Mouse (Mus musculus) MEL (cell line): ENCODE measurements around the gene Nadk. TPM values are rescaled to one million over a fixed set of nuclear protein-coding genes. Genes with fewer than 3 reads are reported as not detected.

Experiments used
- DNase-seq: peaks from one replicate; pipeline ENCODE4 v3.0.0; 2011; ENCODE audit warnings: low read depth, low spot score
- H3K27ac ChIP-seq: 2 replicates; pipeline ENCODE4 v1.5.1; 2012; ENCODE audit warnings: low read depth, mild to moderate bottlenecking, control low read depth, low read length, moderate library complexity; ENCODE audit not compliant: control insufficient read depth
- H3K27me3 ChIP-seq, 2 experiments: fragments of 150-350 bp in 1 of 2; sonication (generic) in 1 of 2; 2 replicates each; pipeline ENCODE4 v1.6.1; 2012; ENCODE audit warnings: low read length in 2 of 2, mild to moderate bottlenecking in 2 of 2, improper control_type of control experiment in 1 of 2, moderate library complexity in 1 of 2; ENCODE audit not compliant: insufficient read depth in 2 of 2, control insufficient read depth in 1 of 2
- H3K36me3 ChIP-seq, 2 experiments: 2 replicates each; pipeline ENCODE4 v1.6.1; 2012 to 2014; ENCODE audit warnings: low read length in 2 of 2, improper control_type of control experiment in 1 of 2, inconsistent platforms in 1 of 2, mild to moderate bottlenecking in 1 of 2; ENCODE audit not compliant: insufficient read depth in 2 of 2, control insufficient read depth in 1 of 2
- H3K4me1 ChIP-seq, 2 experiments: fragments of 150-350 bp in 1 of 2; sonication (generic) in 1 of 2; 2 replicates each; pipeline ENCODE4 v1.6.1; 2012; ENCODE audit warnings: low read length in 2 of 2, improper control_type of control experiment in 1 of 2, mild to moderate bottlenecking in 1 of 2; ENCODE audit not compliant: insufficient read depth in 2 of 2, control insufficient read depth in 1 of 2
- H3K4me3 ChIP-seq, 2 experiments: fragments of 150-350 bp in 1 of 2; sonication (generic) in 1 of 2; 2 replicates each; pipeline ENCODE4 v1.5.1; 2012; ENCODE audit warnings: low read depth in 2 of 2, low read length in 2 of 2, mild to moderate bottlenecking in 2 of 2, moderate library complexity in 2 of 2, control low read depth in 1 of 2, improper control_type of control experiment in 1 of 2; ENCODE audit not compliant: control insufficient read depth in 1 of 2, insufficient read depth in 1 of 2
- H3K79me2 ChIP-seq: 2 replicates; pipeline ENCODE4 v1.6.1; 2012; ENCODE audit warnings: mild to moderate bottlenecking, low read length, moderate library complexity; ENCODE audit not compliant: control insufficient read depth, poor library complexity, insufficient read depth
- H3K9ac ChIP-seq: 2 replicates; pipeline ENCODE4 v1.6.1; 2012; ENCODE audit warnings: low read depth, mild to moderate bottlenecking, control low read depth, low read length, moderate library complexity; ENCODE audit not compliant: control insufficient read depth, poor library complexity, severe bottlenecking
- H3K9me3 ChIP-seq: fragments of 150-350 bp; sonication (generic); replicated peaks from 2 replicates; pipeline ENCODE4 v1.6.1; 2012; ENCODE audit warnings: mild to moderate bottlenecking, low read length, improper control_type of control experiment, moderate library complexity; ENCODE audit not compliant: insufficient read depth
- BHLHE40 ChIP-seq: IDR thresholded peaks from 2 replicates; pipeline ENCODE4 v1.6.1; 2012; ENCODE audit warnings: low read depth, mild to moderate bottlenecking, inconsistent platforms, low read length, improper control_type of control experiment, borderline replicate concordance
- CHD2 ChIP-seq: IDR thresholded peaks from 2 replicates; pipeline ENCODE4 v1.6.1; 2011; ENCODE audit warnings: low read length, improper control_type of control experiment
- CTCF ChIP-seq, 3 experiments: IDR thresholded peaks in 2 of 3; conservative IDR thresholded peaks in 1 of 3; 2 replicates each; pipeline ENCODE4 v1.5.1; 2011 to 2012; ENCODE audit warnings: low read length in 3 of 3, low read depth in 2 of 3, mild to moderate bottlenecking in 2 of 3, improper control_type of control experiment in 1 of 3, inconsistent platforms in 1 of 3, mixed read lengths in 1 of 3, moderate library complexity in 1 of 3; ENCODE audit not compliant: control insufficient read depth in 1 of 3, insufficient read depth in 1 of 3, poor library complexity in 1 of 3, severe bottlenecking in 1 of 3
- EP300 ChIP-seq, 2 experiments: IDR thresholded peaks; 2 replicates each; pipeline ENCODE4 v1.6.1; 2011; ENCODE audit warnings: improper control_type of control experiment in 2 of 2, low read length in 2 of 2, low read depth in 1 of 2, mild to moderate bottlenecking in 1 of 2
- GABPA ChIP-seq: IDR thresholded peaks from 2 replicates; pipeline ENCODE4 v1.6.1; 2012; ENCODE audit warnings: low read depth, mild to moderate bottlenecking, inconsistent platforms, low read length, improper control_type of control experiment, moderate library complexity
- HCFC1 ChIP-seq: IDR thresholded peaks from 2 replicates; pipeline ENCODE4 v1.6.1; 2012; ENCODE audit warnings: low read depth, mild to moderate bottlenecking, inconsistent platforms, low read length, improper control_type of control experiment, moderate library complexity
- KAT2A ChIP-seq: conservative IDR thresholded peaks from 2 replicates; pipeline ENCODE4 v1.6.1; 2012; ENCODE audit warnings: low read depth, low read length, improper control_type of control experiment, inconsistent platforms
- MAZ ChIP-seq: IDR thresholded peaks from 2 replicates; pipeline ENCODE4 v1.6.1; 2012; ENCODE audit warnings: low read depth, mild to moderate bottlenecking, inconsistent platforms, low read length, improper control_type of control experiment
- MYB ChIP-seq: IDR thresholded peaks from 2 replicates; pipeline ENCODE4 v1.6.1; 2011; ENCODE audit warnings: mild to moderate bottlenecking, low read depth, low read length, improper control_type of control experiment
- MYC ChIP-seq: IDR thresholded peaks from 2 replicates; pipeline ENCODE4 v1.6.1; 2011; ENCODE audit warnings: low read depth, mild to moderate bottlenecking, low read length, improper control_type of control experiment, moderate library complexity
- POLR2A ChIP-seq, 2 experiments: IDR thresholded peaks; 2 replicates each; pipeline ENCODE4 v1.6.1; 2011 to 2012; ENCODE audit warnings: low read length in 2 of 2, mild to moderate bottlenecking in 2 of 2, control low read depth in 1 of 2, improper control_type of control experiment in 1 of 2, low read depth in 1 of 2, moderate library complexity in 1 of 2; ENCODE audit not compliant: control insufficient read depth in 1 of 2, insufficient read depth in 1 of 2, poor library complexity in 1 of 2
- RAD21 ChIP-seq: IDR thresholded peaks from 2 replicates; pipeline ENCODE4 v1.6.1; 2011; ENCODE audit warnings: mild to moderate bottlenecking, low read depth, low read length, improper control_type of control experiment
- TAL1 ChIP-seq: IDR thresholded peaks from 2 replicates; pipeline ENCODE4 v1.6.1; 2012; ENCODE audit warnings: mild to moderate bottlenecking, inconsistent platforms, low read length, moderate library complexity, mixed read lengths
- TBP ChIP-seq: IDR thresholded peaks from 2 replicates; pipeline ENCODE4 v1.8.0; 2011; ENCODE audit warnings: low read depth, low read length, improper control_type of control experiment
- USF1 ChIP-seq: IDR thresholded peaks from 2 replicates; pipeline ENCODE4 v1.6.1; 2014; ENCODE audit warnings: low read depth, mild to moderate bottlenecking, inconsistent platforms, low read length, improper control_type of control experiment, moderate library complexity
- ZKSCAN1 ChIP-seq: IDR thresholded peaks from 2 replicates; pipeline ENCODE4 v1.6.1; 2012; ENCODE audit warnings: low read depth, mild to moderate bottlenecking, inconsistent platforms, low read length, improper control_type of control experiment, moderate library complexity
- ZNF384 ChIP-seq: IDR thresholded peaks from 2 replicates; pipeline ENCODE4 v1.6.1; 2012; ENCODE audit warnings: low read depth, mild to moderate bottlenecking, inconsistent platforms, low read length, improper control_type of control experiment
- polyA plus RNA-seq, 2 experiments: library from polyadenylated mRNA; stranded (reverse) in 1 of 2; unstranded in 1 of 2; fragments of >175 nt in 1 of 2; fragments of >200 nt in 1 of 2; gene quantifications; 2 replicates each; pipeline versions ENCODE4 v1.2.1 to v1.2.4; 2012; ENCODE audit warnings: low replicate concordance in 2 of 2, low read depth in 1 of 2; ENCODE audit not compliant: insufficient read length in 2 of 2, insufficient read depth in 1 of 2, missing spikeins in 1 of 2
- total RNA-seq: library from RNA; depleted of rRNA; stranded (reverse); fragments of 300-350 nt; gene quantifications from 2 replicates; pipeline ENCODE4 v1.2.3, GENCODE M21; 2012

The Nadk gene
- total and polyA plus RNA-seq, 3 experiments, result 53.2 to 258 (median 151) TPM

DNA sequence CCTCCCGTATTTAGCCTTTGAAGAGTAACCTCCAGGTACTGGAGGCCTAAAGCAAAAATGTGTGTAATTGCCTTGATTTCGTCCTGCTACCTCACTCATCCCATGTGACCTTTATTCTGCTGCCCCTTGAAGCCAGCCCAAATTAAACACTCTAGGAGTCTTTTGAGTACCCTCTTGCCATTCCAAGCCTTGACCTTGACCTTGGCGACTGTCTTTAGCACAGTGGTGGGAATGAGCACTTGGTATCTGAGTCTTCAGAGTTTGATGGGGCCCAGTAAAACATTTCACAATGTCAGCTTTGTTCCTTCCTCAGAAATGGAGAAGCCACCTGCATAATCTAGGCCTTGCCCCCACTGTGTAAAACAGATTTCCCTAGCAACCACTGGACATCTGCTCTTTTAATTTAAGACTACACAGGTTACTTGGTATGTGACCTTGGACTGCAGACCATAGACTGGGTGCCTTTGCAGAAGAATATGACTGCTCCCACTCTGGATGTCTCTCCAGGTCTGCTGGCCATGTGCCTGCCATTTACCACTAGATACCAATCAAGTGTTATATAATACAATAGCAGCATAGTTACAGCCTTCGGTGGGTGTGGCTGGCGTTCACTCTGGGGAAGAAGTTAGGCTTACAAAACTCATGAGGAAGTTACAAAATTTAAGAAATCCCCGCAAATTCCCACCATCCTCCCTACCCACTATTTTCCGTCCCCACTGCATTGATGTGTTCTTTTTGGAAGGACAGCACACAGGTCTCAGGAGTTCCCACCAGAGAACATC is at the start of gene Nadk (continued):
- TF ChIP-seq USF1, result 0 out of 2 replicates have a peak, but pooled peaks have one; percentile 9
- peak; percentile 76 for TF ChIP-seq MYC
- TF ChIP-seq ZKSCAN1, result no peak
- TF ChIP-seq KAT2A, result no peak
- TF ChIP-seq, all 39 proteins: peak for 9

- Histone ChIP-seq H3K4me1 (no peaks in the 10 kb centered on the region), H3K4me3 (no peak overlapping the region), H3K9ac (no peak overlapping the region), H3K27me3 (no peaks in the 10 kb centered on the region), H3K79me2 (peaks cover 40% of the 10 kb centered on the region), H3K9me3 (no peaks in the 10 kb centered on the region), H3K27ac (no peak overlapping the region), H3K36me3 (peaks cover 6 to 9% of the 10 kb centered on the region in 2 experiments)
- TF ChIP-seq BHLHE40, result no peak
- TF ChIP-seq HCFC1, result no peak
- no peak for TF ChIP-seq POLR2A (IDR thresholded peaks at IDR 0.05; ENCODE audit: control insufficient read depth in 1 of 2, insufficient read depth in 1 of 2, low read depth in 1 of 2, low read length in 2 of 2, poor library complexity in 1 of 2)
- TF ChIP-seq CTCF (IDR thresholded peaks at IDR 0.05 in 2 of 3, conservative IDR thresholded peaks at IDR 0.05 in 1 of 3; ENCODE audit: control insufficient read depth in 1 of 3, insufficient read depth in 1 of 3, low read depth in 2 of 3, low read length in 3 of 3, poor library complexity in 1 of 3, severe bottlenecking in 1 of 3), result no peak
- no peak for TF ChIP-seq MAZ
- TF ChIP-seq KAT2A, result no peak
- no peak for TF ChIP-seq MYC
- TF ChIP-seq TAL1, result no peak
- no peak for TF ChIP-seq MYB
- no peak for TF ChIP-seq TBP
- TF ChIP-seq GABPA, result no peak
- TF ChIP-seq CHD2, result no peak
- no peak for TF ChIP-seq EP300 (IDR thresholded peaks at IDR 0.05; ENCODE audit: low read depth in 1 of 2, low read length in 2 of 2)
- no peak for TF ChIP-seq USF1
- no peak for DNase-seq
Measured at GRCm38 (mm10) chr4:155514810-155515209, 47.4 kb upstream of the Nadk start.

- peaks cover 19% of the 10 kb centered on the region for H3K79me2 ChIP-seq
- H3K9me3 ChIP-seq, result no peaks in the 10 kb centered on the region
- H3K27me3 ChIP-seq, result no peaks in the 10 kb centered on the region
- no peaks in the 10 kb centered on the region for H3K4me1 ChIP-seq
- no peak overlapping the region for H3K9ac ChIP-seq
- TF ChIP-seq RAD21 (no peak), CTCF (IDR thresholded peaks at IDR 0.05 in 2 of 3, conservative IDR thresholded peaks at IDR 0.05 in 1 of 3; ENCODE audit: control insufficient read depth in 1 of 3, insufficient read depth in 1 of 3, low read depth in 2 of 3, low read length in 3 of 3, poor library complexity in 1 of 3, severe bottlenecking in 1 of 3) (peak in 1 of 3 experiments; percentile 23; a peak in 1 of 6 replicates), ZNF384 (peak; percentile 76)
- H3K27ac ChIP-seq, result no peak overlapping the region
- no peak for DNase-seq
- no peak overlapping the region for H3K4me3 ChIP-seq
- peaks cover 0 to 4% of the 10 kb centered on the region in 2 experiments for H3K36me3 ChIP-seq
Measured at GRCm38 (mm10) chr4:155517948-155518517, 44.1 kb upstream of the Nadk start.
